Mouse (Mus musculus): ENCODE data around the gene Pla2g4a. TPM values are rescaled to one million over a fixed set of nuclear protein-coding genes. Genes with fewer than 3 reads are reported as not detected.

Pla2g4a gene
- total RNA-seq, 2 experiments from 2014 or later: 9.9 to 10.4 TPM

DNA sequence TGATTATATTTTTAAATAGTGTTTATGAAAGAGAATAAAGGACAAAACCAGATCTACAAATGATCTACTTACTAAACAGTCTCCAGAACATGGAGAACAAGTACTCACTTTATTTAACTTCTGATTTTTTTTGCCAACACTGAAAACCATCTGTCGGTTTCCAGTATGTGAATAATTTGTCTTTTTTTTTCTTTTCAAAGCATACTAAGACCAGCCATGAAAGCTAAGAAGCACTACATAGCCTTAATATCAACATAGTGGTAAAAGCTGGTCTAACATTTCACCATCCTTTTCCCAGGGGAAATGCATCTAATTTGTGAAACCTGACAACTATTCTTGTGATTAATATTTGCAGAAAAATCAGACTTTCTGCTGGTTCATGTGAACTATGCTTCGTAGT, 99.5 kb downstream of the Pla2g4a start:
- no peak for DNase-seq (ENCODE audit: low spot score in 2 of 2)

DNA sequence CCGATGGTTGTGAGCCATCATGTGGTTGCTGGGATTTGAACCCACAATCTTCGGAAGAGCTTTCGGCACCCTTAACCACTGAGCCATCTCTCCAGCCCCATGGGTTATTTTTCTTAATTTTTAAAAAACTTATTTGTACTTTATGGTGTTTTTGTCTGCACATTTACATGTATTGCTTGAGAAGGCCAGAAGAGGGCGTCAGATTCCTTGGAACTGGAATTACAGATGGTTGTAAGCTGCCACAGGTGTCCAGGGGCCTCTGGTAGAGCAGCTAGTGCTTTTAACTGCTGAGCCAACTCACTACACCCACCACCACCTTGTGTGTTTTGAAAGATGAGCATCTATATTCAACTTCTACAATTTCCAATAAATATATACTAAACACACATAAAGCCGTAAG, 102.4 kb downstream of the Pla2g4a start:
- DNase-seq (ENCODE audit: low spot score in 2 of 2): no peak

DNA sequence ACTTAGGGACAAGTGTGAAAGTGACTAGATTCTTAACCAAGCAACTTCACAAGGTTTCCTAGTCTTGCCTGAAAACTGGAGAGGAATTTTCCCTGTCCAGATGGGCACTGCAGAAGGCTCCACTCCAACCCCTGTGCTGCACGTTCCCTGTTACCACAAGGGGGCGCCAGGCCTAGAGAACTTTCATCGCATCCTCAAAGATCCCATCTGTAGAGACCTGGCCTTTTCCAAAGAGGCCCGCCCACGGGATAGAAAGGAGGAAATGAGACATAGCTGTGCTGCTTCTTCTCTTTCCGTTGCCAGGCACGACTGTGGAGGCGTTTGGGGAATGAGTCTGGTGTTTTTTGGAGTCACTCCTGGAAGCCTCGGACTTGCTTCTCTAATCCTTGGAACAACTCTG, 104.4 kb downstream of the Pla2g4a start:
- peak; percentile 10 to 49 for DNase-seq (ENCODE audit: low spot score in 2 of 2)

DNA sequence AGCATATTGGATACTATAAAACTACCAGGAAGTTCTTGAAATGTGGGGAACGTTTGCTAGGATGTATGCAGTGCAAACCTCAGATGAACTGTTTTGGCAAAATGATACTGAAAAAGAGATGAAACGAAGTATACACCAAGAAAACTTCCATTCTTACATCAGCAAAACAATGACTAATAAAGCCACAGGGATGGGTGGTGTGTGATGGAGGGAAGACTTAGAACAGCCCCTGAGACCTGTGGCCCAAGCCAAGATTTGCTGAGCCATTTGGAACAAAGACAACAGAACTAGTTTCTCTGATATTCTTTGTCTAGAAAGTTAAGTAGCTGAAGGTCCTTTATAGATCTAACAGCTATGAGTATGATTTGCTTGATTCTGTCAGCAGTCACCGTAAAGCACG, 105.5 kb downstream of the Pla2g4a start:
- no peak for DNase-seq (ENCODE audit: low spot score in 2 of 2)

DNA sequence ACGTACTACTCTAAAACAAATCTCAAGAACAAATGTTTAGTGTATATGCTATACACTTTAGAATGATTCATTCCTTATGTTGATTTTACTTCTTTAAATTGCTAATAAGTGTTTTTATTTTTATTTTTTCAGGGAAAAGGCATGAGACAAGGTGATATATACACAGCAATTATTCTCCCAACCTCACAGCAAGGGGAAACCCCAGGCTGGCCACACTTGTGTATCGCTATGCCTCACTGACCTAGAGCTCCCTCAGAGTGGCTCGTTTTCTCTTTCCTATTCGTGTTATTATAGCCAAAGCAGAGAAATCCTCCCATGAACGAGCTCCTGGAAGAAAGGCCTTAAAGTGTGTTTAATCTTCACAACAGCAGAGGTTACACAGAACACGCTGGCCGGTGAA, 106.2 kb downstream of the Pla2g4a start:
- DNase-seq (ENCODE audit: low spot score in 2 of 2): no peak

DNA sequence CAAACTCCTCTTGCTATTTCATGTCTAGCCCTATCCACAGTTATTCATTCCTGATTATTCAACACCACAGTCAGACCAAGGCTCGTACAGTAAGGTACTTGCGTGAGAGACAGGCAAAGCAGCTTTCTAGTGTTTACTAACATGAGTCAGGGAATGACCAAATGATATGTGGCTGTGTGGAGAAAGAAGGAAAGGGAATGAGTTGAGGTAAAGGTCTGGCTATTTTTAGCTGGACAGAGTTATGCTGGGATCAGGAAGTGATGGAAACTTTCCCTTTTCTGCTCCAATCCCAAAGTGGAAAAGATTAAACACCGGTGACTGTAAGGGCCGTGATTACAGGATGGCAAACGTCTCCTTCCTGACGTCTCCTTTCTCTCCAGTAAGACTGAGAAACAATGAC, 114.4 kb downstream of the Pla2g4a start:
- no peak for DNase-seq (ENCODE audit: low spot score in 2 of 2)

DNA sequence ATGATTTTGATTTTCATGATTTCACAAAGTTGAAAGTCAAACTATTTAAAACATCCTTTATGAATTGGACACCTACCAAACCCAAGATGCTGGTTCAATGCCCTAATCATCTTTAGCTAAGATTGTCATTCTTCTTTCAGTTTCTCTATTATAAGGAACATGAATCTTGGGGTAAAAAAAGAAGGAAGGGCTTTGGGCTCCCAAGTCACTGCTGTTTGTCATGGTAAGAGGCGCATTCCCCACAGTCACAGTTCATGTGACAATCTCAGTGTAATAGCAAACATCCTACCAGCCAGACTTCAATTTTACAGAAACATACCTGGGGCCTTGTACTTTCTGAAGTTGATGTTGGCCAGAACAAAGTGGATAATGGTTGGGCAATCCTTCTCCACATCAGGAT, 119.2 kb downstream of the Pla2g4a start:
- no peak for DNase-seq (ENCODE audit: low spot score in 2 of 2)

DNA sequence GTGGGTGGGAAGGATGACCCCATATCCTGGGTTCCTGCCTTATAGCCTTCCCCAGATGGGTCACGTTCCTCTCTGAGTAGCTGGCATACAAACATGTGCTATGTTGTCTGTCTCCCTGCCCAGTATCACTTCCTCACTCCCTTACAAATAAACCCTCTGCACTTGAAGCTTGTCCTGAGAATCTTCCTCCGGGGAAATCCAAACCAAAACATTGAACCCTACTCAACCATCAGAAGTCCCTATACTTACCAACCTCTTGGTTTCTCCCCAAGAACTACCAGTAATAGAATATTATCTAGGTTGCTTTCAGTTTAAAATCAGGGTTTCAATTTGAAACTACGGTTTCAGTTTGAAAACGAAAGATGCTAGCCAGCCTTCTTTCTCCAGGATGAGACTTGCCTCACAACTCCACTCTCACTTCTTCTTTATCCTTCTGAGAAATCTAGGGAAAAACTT, 120.1 kb downstream of the Pla2g4a start:
- DNase-seq (ENCODE audit: low spot score in 2 of 2): no peak

DNA sequence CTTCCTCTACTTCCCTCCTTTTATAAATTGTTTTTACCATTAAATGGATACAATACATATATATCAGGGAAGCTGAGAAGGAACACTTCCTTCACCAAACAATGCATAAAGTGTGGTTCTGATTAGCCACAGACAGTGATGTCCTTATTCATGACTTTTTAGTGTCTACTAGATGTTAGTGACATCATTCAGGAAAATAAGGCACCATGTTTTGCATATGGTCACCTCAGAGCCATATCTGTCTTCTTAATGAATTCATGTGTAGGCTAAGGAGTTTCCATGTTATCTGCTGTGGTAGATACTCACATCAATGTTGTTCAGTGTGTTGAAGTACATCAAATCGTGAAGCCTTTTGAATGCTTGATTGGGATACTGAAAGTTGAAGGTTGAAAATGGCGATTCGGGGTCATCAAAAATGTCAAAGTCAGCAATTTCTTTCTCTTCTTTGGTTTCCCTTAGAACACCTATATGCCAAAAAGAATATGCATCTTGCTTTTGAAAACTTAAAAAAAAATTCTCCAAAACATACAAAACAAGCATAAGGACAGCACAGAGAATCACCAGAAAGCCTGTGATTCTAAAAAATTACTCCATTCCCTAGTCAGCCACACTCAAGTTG, 120.7 kb downstream of the Pla2g4a start:
- no peak for DNase-seq (ENCODE audit: low spot score in 2 of 2)

DNA sequence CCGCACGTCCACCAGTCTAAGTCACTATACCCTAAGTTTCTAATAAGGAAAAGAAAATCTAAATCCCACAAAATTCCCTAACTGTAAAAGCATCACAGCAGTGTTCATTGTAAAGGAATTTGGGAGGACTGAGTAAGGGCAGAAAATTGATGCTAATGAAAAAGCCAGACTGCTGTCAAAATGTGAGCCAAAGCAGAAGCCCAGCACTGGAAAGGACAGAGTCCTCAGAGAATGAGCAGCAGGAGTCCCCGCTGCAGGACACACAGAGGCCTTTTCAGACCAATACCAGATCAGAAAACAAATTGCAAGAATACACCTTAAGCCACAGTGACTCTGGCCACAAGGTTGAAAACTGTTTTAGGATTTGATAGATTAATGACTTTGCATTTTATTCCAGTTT, 124.6 kb downstream of the Pla2g4a start:
- DNase-seq (ENCODE audit: low spot score in 2 of 2): no peak

DNA sequence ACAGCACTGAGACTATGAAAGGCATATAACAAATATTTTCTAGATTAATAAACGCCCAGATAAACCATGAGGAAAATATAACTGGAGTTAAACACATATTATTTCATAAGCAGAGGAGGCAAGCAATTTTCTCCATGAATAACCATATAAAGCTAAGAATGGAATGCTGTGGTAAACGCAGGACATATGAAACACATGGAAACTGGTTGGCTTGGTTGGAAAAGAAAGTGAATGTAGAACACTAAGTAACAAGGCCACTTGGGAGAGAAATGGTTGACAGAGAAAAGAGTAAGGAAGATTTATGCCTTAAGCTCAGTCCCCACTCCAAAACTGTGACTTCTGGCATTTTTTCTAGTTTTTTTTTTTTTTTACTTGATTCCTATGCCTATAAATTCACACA, 127.2 kb downstream of the Pla2g4a start:
- DNase-seq (ENCODE audit: low spot score in 2 of 2): no peak

DNA sequence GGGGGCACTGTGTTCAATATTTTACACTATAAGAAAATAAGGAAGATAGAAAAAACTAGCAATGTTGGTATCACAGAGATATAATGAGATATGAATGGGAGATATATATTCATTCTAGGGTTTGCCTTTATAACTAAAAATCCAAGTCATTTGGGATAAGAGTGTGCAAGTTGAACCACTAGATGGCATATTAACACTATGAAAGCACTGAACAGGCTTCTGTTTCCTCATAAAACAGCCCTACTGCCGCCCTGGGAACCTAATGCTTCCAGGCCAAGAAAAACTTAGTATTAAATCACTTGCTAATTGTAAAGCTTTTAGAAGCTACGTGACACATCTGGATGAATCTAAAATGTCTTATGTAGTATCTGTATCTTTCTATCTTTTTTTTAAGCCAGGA, 128.1 kb downstream of the Pla2g4a start:
- DNase-seq (ENCODE audit: low spot score in 2 of 2): no peak

DNA sequence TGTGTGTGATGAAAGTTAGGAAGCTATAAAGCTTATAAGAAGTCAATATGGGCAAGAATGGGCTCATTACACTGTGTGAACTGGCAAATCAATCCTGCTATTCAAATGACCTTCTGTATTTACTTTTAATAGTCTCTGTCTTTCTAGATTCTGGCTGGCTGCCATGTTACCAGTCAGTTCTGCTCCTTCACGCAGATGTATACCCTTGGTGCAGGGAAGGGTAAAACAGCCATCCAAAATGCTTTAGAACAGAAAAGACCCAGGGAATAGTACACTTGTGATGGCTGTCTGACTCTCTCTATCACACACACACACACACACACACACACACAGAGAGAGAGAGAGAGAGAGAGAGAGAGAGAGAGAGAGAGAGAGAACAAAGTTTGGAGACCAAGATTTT, 128.6 kb downstream of the Pla2g4a start:
- DNase-seq (ENCODE audit: low spot score in 2 of 2): no peak

DNA sequence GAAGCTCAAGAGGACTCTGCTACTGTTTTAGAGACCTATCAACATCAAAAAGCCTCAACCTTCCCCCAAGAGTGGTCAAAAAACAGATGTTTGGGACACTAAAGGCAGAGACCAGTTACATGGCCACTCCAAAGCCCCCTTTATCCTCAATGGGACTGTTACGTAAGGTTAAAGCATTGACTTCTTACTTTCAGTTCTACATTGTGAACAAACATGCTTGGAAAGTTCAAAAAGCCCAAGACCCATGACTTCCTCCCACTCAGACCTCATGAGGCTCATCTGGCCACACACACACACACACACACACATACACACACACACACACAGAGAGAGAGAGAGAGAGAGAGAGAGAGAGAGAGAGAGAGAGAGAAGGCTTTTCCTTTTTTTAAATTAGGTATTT, 130.0 kb downstream of the Pla2g4a start:
- DNase-seq (ENCODE audit: low spot score in 2 of 2): no peak

DNA sequence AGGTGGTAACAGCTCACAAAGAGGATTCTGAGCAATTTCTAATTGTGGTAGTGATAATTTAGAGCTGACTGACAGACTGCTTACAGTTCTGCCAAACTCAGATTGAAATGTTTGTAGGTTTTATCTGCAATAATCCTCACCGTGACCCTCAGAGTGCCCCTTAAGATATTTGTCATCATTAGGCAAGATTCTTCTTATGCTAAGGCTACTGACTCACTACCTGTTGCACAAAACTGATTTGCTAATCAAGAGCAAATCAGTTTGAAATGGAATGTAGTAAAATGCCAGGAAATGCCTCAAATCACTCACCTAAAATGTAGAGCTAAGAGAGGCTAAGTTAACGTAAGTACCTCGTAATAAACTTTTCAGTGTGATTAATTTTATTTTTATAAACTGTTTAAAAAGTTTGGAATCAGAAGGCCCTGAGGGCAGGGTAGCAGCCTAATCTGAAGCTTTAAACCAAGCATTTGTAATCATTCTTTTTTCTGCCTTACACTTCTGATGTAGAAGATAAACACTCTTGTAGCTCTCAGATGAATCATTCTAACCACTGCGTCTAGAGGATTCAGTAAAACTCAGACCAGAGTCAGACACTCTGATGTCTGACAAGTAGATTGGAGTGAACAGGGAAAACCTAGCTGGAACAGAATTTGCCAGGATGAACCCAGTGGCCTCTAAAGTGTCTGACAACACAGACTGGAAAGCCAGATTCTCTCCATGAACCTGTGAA, 147.3 kb downstream of the Pla2g4a start:
- no peak for DNase-seq (ENCODE audit: low spot score in 2 of 2)

DNA sequence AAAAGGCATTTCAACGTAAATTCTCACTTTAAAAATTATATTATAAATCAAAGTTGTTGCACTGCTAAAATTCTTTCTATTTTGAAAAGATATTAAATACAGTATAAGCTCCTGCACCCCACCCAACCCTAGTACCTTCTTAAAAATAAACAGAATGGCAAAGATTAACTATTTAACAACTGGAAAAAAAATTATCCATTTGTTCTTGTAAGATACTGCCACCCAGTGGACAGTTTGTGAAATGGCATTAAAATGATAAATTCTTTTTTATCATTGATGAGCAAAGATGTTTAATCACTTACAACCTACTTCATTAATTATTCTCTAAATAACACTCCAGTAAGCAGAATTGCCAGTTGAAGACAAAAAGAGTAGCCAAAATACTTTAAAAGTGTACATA, 151.6 kb downstream of the Pla2g4a start:
- no peak for DNase-seq (ENCODE audit: low spot score in 2 of 2)

Other genes with a start within 250 kb of the Pla2g4a start
- under 1 TPM; 0.31 to 0.45 TPM for gene Ptgs2, start 138.7 kb upstream of the Pla2g4a start, total RNA-seq (2021)